Mouse (Mus musculus) midbrain, embryonic 14.5 days (tissue): ENCODE data around the gene Msantd1. TPM values are rescaled to one million over a fixed set of nuclear protein-coding genes. Genes with fewer than 3 reads are reported as not detected.

Experiments used
- ATAC-seq: fragments of 200-750 bp; cut with Nextera tagmentation; 2 replicates; pipeline ENCODE4 v1.8.0; 2017; ENCODE audit warnings: moderate number of reproducible peaks, moderate library complexity; ENCODE audit not compliant: low FRiP score, low TSS enrichment
- DNase-seq: peaks from one replicate; pipeline ENCODE4 v3.0.0-alpha.2; 2015
- H3K27ac ChIP-seq: fragments of 300-500 bp; sonication (generic); replicated peaks from 2 replicates; pipeline ENCODE4 v1.5.1; 2014; ENCODE audit warnings: mild to moderate bottlenecking, low read depth, low read length, moderate library complexity
- H3K27me3 ChIP-seq: fragments of 300-500 bp; sonication (generic); 2 replicates; pipeline ENCODE4 v1.6.1; 2014; ENCODE audit warnings: low read length, control low read depth, mixed read lengths; ENCODE audit not compliant: control insufficient read depth, insufficient read depth
- H3K36me3 ChIP-seq: fragments of 300-500 bp; sonication (generic); 2 replicates; pipeline ENCODE4 v1.6.1; 2014; ENCODE audit warnings: low read length, control low read depth; ENCODE audit not compliant: control insufficient read depth, insufficient read depth
- H3K4me1 ChIP-seq: fragments of 300-500 bp; sonication (generic); 2 replicates; pipeline ENCODE4 v1.6.1; 2014; ENCODE audit warnings: mild to moderate bottlenecking, antibody characterized with exemption, low read length, control low read depth; ENCODE audit not compliant: control insufficient read depth, insufficient read depth
- H3K4me2 ChIP-seq: fragments of 300-500 bp; sonication (generic); 2 replicates; pipeline ENCODE4 v1.6.1; 2014; ENCODE audit warnings: mild to moderate bottlenecking, low read length, moderate library complexity
- H3K4me3 ChIP-seq: fragments of 300-500 bp; sonication (generic); replicated peaks from 2 replicates; pipeline ENCODE4 v1.5.1; 2014; ENCODE audit warnings: low read depth, low read length
- H3K9ac ChIP-seq: fragments of 300-500 bp; sonication (generic); replicated peaks from 2 replicates; pipeline ENCODE4 v1.6.1; 2014; ENCODE audit warnings: mild to moderate bottlenecking, low read length, moderate library complexity
- H3K9me3 ChIP-seq: fragments of 300-500 bp; sonication (generic); 2 replicates; pipeline ENCODE4 v1.6.1; 2016; ENCODE audit warnings: low read length, control low read depth, mixed read lengths; ENCODE audit not compliant: control insufficient read depth
- WGBS: fragments of 180-500 bp; shearing (Covaris S2); extraction: QIAGEN DNeasy Blood & Tissue Kit; methylation state at CpG from one replicate; pipeline ENCODE4 v1.1.7; 2014; 5-methylcytosine and 5-hydroxymethylcytosine counted together
- polyA plus RNA-seq: library from polyadenylated mRNA; unstranded; fragments of >200 nt; fragmentation: Nextera tagmentation; extraction: Ambion mirVana; gene quantifications from 2 replicates; pipeline ENCODE4 v1.2.1, GENCODE M21; 2014

Msantd1 gene
- polyA plus RNA-seq, 1 experiment from 2014 or later: 3.1 TPM

GRCm38 (mm10) chr5:34917234-34917655, 9.4 kb downstream of the Msantd1 start:
- peak overlapping the region; percentile 45; the same call in 1 of the 2 replicates for H3K27ac ChIP-seq
- DNase-seq: peak; percentile 78
- H3K9ac ChIP-seq: peak overlapping the region; percentile 31
- ATAC-seq: no peak
- H3K4me3 ChIP-seq: no peak overlapping the region
- H3K9me3 ChIP-seq: no peaks in the 10 kb centered on the region
- 39% methylated on average over 10 of the region's 10 CpGs for WGBS
- 0 out of 2 replicates have a peak, but pooled peaks cover 6% of the 10 kb centered on the region for H3K36me3 ChIP-seq
- no peaks in the 10 kb centered on the region for H3K27me3 ChIP-seq
- H3K4me1 ChIP-seq: peaks cover 11% of the 10 kb centered on the region
- H3K4me2 ChIP-seq: no peak overlapping the region

GRCm38 (mm10) chr5:34918785-34919184, 11.0 kb downstream of the Msantd1 start:
- no peaks in the 10 kb centered on the region for H3K9me3 ChIP-seq
- H3K9ac ChIP-seq: no peak overlapping the region
- H3K36me3 ChIP-seq: peaks cover 11% of the 10 kb centered on the region
- WGBS: 88% methylated on average over 3 of the region's 3 CpGs
- H3K27ac ChIP-seq: no peak overlapping the region
- ATAC-seq (no peak), DNase-seq (no peak)
- H3K4me3 ChIP-seq: no peak overlapping the region
- H3K4me1 ChIP-seq: peaks cover 11% of the 10 kb centered on the region
- H3K4me2 ChIP-seq: no peak overlapping the region
- no peaks in the 10 kb centered on the region for H3K27me3 ChIP-seq

- DNase-seq: no peak
- ATAC-seq: no peak
- 68% methylated on average over 6 of the region's 6 CpGs for WGBS
- H3K4me2 ChIP-seq: no peak overlapping the region
- no peaks in the 10 kb centered on the region for H3K9me3 ChIP-seq
- peaks cover 28% of the 10 kb centered on the region for H3K36me3 ChIP-seq
- no peak overlapping the region for H3K4me3 ChIP-seq
- no peak overlapping the region for H3K27ac ChIP-seq
- H3K27me3 ChIP-seq: no peaks in the 10 kb centered on the region
- peaks cover 2% of the 10 kb centered on the region; the same call in 1 of the 2 replicates for H3K4me1 ChIP-seq
- H3K9ac ChIP-seq: no peak overlapping the region
Observed at GRCm38 (mm10) chr5:34922531-34922930, 14.7 kb downstream of the Msantd1 start.

GRCm38 (mm10) chr5:34923920-34924319, 16.1 kb downstream of the Msantd1 start:
- no peak for ATAC-seq
- no peak overlapping the region for H3K9ac ChIP-seq
- H3K27me3 ChIP-seq: no peaks in the 10 kb centered on the region
- H3K4me2 ChIP-seq: no peak overlapping the region
- no peak overlapping the region for H3K4me3 ChIP-seq
- H3K9me3 ChIP-seq: no peaks in the 10 kb centered on the region
- 96% methylated on average over 4 of the region's 4 CpGs for WGBS
- H3K4me1 ChIP-seq: no peaks in the 10 kb centered on the region
- H3K27ac ChIP-seq: no peak overlapping the region
- no peak for DNase-seq
- H3K36me3 ChIP-seq: peaks cover 28% of the 10 kb centered on the region

- 84% methylated on average over 7 of the region's 7 CpGs for WGBS
- Histone ChIP-seq H3K9ac (no peak overlapping the region), H3K4me1 (no peaks in the 10 kb centered on the region), H3K9me3 (no peaks in the 10 kb centered on the region), H3K4me3 (no peak overlapping the region), H3K27ac (no peak overlapping the region), H3K4me2 (no peak overlapping the region), H3K27me3 (no peaks in the 10 kb centered on the region), H3K36me3 (peaks cover 28% of the 10 kb centered on the region)
- DNase-seq (no peak), ATAC-seq (no peak)
Observed at GRCm38 (mm10) chr5:34924519-34924918, 16.7 kb downstream of the Msantd1 start.

GRCm38 (mm10) chr5:34927648-34928047, 19.8 kb downstream of the Msantd1 start:
- no peak overlapping the region for H3K4me3 ChIP-seq
- ATAC-seq: no peak
- DNase-seq: no peak
- WGBS: 87% methylated on average over 4 of the region's 4 CpGs
- no peak overlapping the region for H3K4me2 ChIP-seq
- peaks cover 11% of the 10 kb centered on the region for H3K4me1 ChIP-seq
- no peak overlapping the region for H3K27ac ChIP-seq
- H3K27me3 ChIP-seq: no peaks in the 10 kb centered on the region
- peaks cover 24% of the 10 kb centered on the region for H3K36me3 ChIP-seq
- H3K9me3 ChIP-seq: no peaks in the 10 kb centered on the region
- no peak overlapping the region for H3K9ac ChIP-seq

- H3K36me3 ChIP-seq: peaks cover 6% of the 10 kb centered on the region; the same call in 1 of the 2 replicates
- H3K4me1 ChIP-seq: peaks cover 11% of the 10 kb centered on the region
- no peak overlapping the region for H3K4me2 ChIP-seq
- no peaks in the 10 kb centered on the region for H3K9me3 ChIP-seq
- DNase-seq (no peak), ATAC-seq (no peak)
- 73% methylated on average over 9 of the region's 9 CpGs for WGBS
- H3K27me3 ChIP-seq: no peaks in the 10 kb centered on the region
- H3K27ac ChIP-seq: peak overlapping the region; percentile 49; the same call in 1 of the 2 replicates
- H3K9ac ChIP-seq: no peak overlapping the region
- no peak overlapping the region for H3K4me3 ChIP-seq
Observed at GRCm38 (mm10) chr5:34930151-34930975, 22.6 kb downstream of the Msantd1 start.

GRCm38 (mm10) chr5:34931091-34931490, 23.3 kb downstream of the Msantd1 start:
- Histone ChIP-seq H3K36me3 (no peaks in the 10 kb centered on the region), H3K9me3 (no peaks in the 10 kb centered on the region), H3K27me3 (no peaks in the 10 kb centered on the region), H3K4me3 (no peak overlapping the region), H3K4me2 (no peak overlapping the region), H3K27ac (peak overlapping the region; percentile 49; the same call in 1 of the 2 replicates), H3K9ac (no peak overlapping the region), H3K4me1 (peaks cover 11% of the 10 kb centered on the region)
- WGBS: 81% methylated on average over 2 of the region's 2 CpGs
- DNase-seq: no peak
- no peak for ATAC-seq
